Mouse (Mus musculus): ENCODE results near the gene Naa16. TPM values are rescaled to one million over a fixed set of nuclear protein-coding genes. Genes with fewer than 3 reads are reported as not detected.

Naa16 gene
- polyA plus RNA-seq, 1 experiment from 2014 or later = 33.0 TPM

DNA sequence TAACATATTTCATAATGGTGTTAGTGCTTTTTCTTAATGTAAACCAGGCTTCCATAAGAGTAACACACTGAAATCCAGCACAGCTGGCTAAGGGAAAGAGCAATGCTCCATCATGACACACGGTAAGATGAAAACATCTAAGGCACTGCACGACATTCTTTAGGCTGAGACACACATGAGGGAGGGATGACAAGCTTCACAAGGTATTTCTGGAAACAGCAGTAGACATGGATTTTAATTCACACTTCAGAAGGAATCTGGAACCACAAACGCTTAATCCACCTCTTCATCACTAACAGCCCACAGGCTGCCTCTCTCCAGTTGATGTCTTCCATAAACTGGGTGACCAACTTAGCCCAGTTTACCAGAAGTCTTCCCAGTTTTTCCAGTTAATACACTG is 44.2 kb downstream of the Naa16 start:
- peaks cover 14% of the 10 kb centered on the region for H3K36me3 ChIP-seq (ENCODE audit: control insufficient read depth, insufficient read depth, low read length)
- WGBS = 74% methylated on average over 3 of the region's 3 CpGs
- 0 out of 2 replicates have a peak, but pooled peaks cover 2% of the 10 kb centered on the region for H3K9me3 ChIP-seq (ENCODE audit: control insufficient read depth, low read length)
- H3K27me3 ChIP-seq (replicated peaks; ENCODE audit: control insufficient read depth, insufficient read depth, low read length) = no peaks in the 10 kb centered on the region
- H3K4me1 ChIP-seq (ENCODE audit: control insufficient read depth, insufficient read depth, low read length) = no peaks in the 10 kb centered on the region
- no peak overlapping the region for H3K9ac ChIP-seq (ENCODE audit: low read depth, low read length)
- H3K27ac ChIP-seq (ENCODE audit: low read length) = no peak overlapping the region
- no peak overlapping the region for H3K4me2 ChIP-seq (ENCODE audit: low read depth, low read length)
- H3K4me3 ChIP-seq (ENCODE audit: low read length) = no peak overlapping the region
- ATAC-seq = no peak

DNA sequence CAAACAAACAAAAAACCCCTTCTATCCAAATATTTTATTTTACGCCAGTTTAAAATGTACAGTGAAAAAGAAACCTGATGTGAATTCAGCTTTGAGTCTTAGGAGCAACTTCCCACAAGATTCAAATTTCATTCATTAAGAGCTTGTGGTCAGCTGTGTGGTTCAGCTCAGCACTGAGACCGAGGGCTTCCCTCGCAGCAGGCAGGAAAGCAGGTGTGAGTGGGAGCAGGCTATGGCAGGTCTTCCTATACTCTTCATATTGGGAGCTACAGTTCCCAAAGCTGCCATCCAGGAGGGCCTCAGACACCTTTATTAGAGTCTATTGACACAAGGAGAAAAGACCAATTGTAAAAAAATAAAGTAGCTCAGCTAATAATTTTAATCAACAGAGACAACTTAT is 55.0 kb downstream of the Naa16 start:
- no peak for ATAC-seq
- H3K9ac ChIP-seq (ENCODE audit: low read depth, low read length) = no peak overlapping the region
- 92% methylated on average over 3 of the region's 3 CpGs for WGBS
- H3K4me1 ChIP-seq (ENCODE audit: control insufficient read depth, insufficient read depth, low read length) = peaks cover 4% of the 10 kb centered on the region
- peaks cover 7% of the 10 kb centered on the region for H3K36me3 ChIP-seq (ENCODE audit: control insufficient read depth, insufficient read depth, low read length)
- no peaks in the 10 kb centered on the region for H3K9me3 ChIP-seq (ENCODE audit: control insufficient read depth, low read length)
- no peak overlapping the region for H3K27ac ChIP-seq (ENCODE audit: low read length)
- no peak overlapping the region for H3K4me3 ChIP-seq (ENCODE audit: low read length)
- no peak overlapping the region for H3K4me2 ChIP-seq (ENCODE audit: low read depth, low read length)
- no peaks in the 10 kb centered on the region for H3K27me3 ChIP-seq (replicated peaks; ENCODE audit: control insufficient read depth, insufficient read depth, low read length)

DNA sequence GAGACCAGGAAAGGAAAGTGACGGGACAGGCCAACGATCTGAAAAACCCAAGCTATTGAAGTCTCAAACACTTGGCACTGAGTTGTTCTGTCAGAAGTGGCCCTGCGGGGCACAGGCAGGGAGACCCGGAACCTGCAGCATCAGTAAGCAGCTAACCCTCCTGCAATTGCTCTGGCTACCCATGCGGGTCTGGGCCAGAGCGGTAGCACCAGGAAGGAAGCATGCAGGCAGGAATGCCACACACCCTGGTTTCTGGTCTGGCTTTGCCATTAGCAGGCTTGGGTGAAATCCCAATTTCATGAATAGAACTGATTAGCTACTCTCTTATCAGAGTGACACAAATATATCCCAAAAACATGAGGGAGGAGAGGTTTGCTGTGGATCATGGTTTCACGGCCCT is 58.6 kb downstream of the Naa16 start:
- ATAC-seq = no peak
- H3K27me3 ChIP-seq (replicated peaks; ENCODE audit: control insufficient read depth, insufficient read depth, low read length) = no peaks in the 10 kb centered on the region
- H3K27ac ChIP-seq (ENCODE audit: low read length) = no peak overlapping the region
- H3K9ac ChIP-seq (ENCODE audit: low read depth, low read length) = no peak overlapping the region
- H3K4me3 ChIP-seq (ENCODE audit: low read length) = no peak overlapping the region
- H3K4me1 ChIP-seq (ENCODE audit: control insufficient read depth, insufficient read depth, low read length) = peaks cover 4% of the 10 kb centered on the region
- WGBS = 79% methylated on average over 7 of the region's 7 CpGs
- no peak overlapping the region for H3K4me2 ChIP-seq (ENCODE audit: low read depth, low read length)
- peaks cover 4% of the 10 kb centered on the region for H3K36me3 ChIP-seq (ENCODE audit: control insufficient read depth, insufficient read depth, low read length)
- H3K9me3 ChIP-seq (ENCODE audit: control insufficient read depth, low read length) = no peaks in the 10 kb centered on the region

DNA sequence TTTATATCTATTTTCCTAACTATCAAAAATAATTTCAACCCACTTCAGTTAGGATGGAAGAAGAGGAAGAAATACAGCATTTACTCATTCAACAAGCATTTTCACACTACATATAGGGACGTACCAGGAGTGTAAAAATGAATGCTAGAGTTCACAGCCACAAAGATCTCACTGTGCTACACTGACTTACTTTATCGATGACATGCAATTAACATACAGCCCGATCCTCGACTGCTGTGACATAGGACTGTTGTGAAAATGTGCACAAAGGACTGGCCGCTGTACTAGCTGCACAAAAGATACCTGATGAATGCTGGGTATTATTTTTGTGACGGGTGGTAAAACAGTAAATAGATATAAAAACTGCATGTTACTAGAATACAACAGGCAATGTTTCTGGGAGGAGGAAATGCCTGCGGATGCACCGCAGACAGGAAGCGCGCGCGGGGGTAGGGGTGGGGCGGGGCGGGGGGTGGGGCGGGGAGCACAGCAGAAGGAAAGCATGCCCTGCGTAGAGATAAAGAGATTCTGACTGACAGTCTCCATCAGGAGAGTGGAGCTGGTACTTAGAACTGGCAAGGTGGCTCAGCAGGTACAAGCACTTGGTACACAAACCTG is 59.5 kb downstream of the Naa16 start:
- H3K36me3 ChIP-seq (ENCODE audit: control insufficient read depth, insufficient read depth, low read length) = peaks cover 4% of the 10 kb centered on the region; the same call in 1 of the 2 replicates
- WGBS = 38% methylated on average over 16 of the region's 16 CpGs
- H3K4me2 ChIP-seq (ENCODE audit: low read depth, low read length) = peak overlapping the region; percentile 1; the same call in 1 of the 2 replicates
- peak; percentile 73 for ATAC-seq
- H3K4me1 ChIP-seq (ENCODE audit: control insufficient read depth, insufficient read depth, low read length) = peaks cover 4% of the 10 kb centered on the region
- no peaks in the 10 kb centered on the region for H3K27me3 ChIP-seq (replicated peaks; ENCODE audit: control insufficient read depth, insufficient read depth, low read length)
- no peaks in the 10 kb centered on the region for H3K9me3 ChIP-seq (ENCODE audit: control insufficient read depth, low read length)
- H3K9ac ChIP-seq (ENCODE audit: low read depth, low read length) = no peak overlapping the region
- peak overlapping the region; percentile 11; the same call in 1 of the 2 replicates for H3K4me3 ChIP-seq (ENCODE audit: low read length)
- no peak overlapping the region for H3K27ac ChIP-seq (ENCODE audit: low read length)

DNA sequence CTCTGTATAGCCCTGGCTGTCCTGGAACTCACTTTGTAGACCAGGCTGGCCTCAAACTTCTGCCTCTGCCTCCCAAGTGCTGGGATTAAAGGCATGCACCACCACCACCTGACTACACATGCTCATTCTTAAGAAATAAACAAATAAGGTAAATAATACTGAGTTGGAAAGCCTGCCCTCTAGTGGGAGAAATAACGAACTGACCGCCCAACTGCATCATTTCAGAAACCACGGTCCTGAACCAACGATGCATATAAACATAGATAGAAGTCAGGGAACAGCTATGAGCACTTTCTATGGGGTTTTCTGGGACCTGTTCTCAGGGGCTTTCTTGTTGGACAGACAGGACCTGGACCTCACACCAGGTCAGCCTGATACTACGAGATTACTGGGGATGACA is 63.5 kb downstream of the Naa16 start:
- Histone ChIP-seq H3K9ac (ENCODE audit: low read depth, low read length) (no peak overlapping the region), H3K4me1 (ENCODE audit: control insufficient read depth, insufficient read depth, low read length) (peaks cover 4% of the 10 kb centered on the region), H3K36me3 (ENCODE audit: control insufficient read depth, insufficient read depth, low read length) (no peaks in the 10 kb centered on the region), H3K27ac (ENCODE audit: low read length) (no peak overlapping the region), H3K4me3 (ENCODE audit: low read length) (no peak overlapping the region), H3K4me2 (ENCODE audit: low read depth, low read length) (no peak overlapping the region), H3K9me3 (ENCODE audit: control insufficient read depth, low read length) (no peaks in the 10 kb centered on the region), H3K27me3 (replicated peaks; ENCODE audit: control insufficient read depth, insufficient read depth, low read length) (no peaks in the 10 kb centered on the region)
- ATAC-seq = no peak
- WGBS = 30% methylated on average over 5 of the region's 5 CpGs

DNA sequence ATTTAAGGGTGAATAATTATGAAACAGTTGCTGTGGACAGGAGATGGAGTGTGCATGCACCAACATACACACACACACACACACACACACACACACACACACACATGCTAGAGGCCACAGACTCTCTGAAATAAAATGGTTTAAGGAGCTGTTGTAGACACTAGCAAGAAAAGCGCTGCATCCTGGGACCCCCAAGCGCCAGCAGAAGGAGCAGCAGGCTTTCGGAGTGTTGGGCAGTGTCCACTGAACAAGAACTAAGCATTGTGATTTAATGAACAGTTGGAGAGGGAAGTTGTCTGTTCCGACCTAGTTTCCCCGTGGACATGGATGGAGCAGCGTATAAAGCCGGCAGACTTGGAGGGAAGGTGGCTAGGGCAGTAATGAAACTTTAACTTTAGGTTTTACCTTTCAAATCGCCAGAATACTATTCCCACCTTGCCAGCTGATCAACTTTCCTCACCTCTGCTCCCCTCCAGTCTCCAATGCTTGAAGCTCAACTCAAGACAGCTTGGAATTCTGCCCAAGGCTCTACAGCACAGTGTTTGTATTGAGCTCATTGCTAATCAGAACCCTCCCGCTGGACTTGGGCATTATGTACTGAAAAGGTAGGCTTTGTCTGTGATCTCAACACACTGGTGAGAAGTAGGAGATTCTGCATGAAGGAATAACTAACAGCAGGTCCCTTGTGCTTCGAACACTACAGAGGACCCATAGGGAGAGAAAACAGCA is 66.3 kb downstream of the Naa16 start:
- H3K27me3 ChIP-seq (replicated peaks; ENCODE audit: control insufficient read depth, insufficient read depth, low read length) = no peaks in the 10 kb centered on the region
- no peak overlapping the region for H3K4me2 ChIP-seq (ENCODE audit: low read depth, low read length)
- H3K9ac ChIP-seq (ENCODE audit: low read depth, low read length) = no peak overlapping the region
- no peak overlapping the region for H3K4me3 ChIP-seq (ENCODE audit: low read length)
- H3K9me3 ChIP-seq (ENCODE audit: control insufficient read depth, low read length) = no peaks in the 10 kb centered on the region
- 79% methylated on average over 10 of the region's 10 CpGs for WGBS
- ATAC-seq = no peak
- H3K4me1 ChIP-seq (ENCODE audit: control insufficient read depth, insufficient read depth, low read length) = no peaks in the 10 kb centered on the region
- no peak overlapping the region for H3K27ac ChIP-seq (ENCODE audit: low read length)
- no peaks in the 10 kb centered on the region for H3K36me3 ChIP-seq (ENCODE audit: control insufficient read depth, insufficient read depth, low read length)

DNA sequence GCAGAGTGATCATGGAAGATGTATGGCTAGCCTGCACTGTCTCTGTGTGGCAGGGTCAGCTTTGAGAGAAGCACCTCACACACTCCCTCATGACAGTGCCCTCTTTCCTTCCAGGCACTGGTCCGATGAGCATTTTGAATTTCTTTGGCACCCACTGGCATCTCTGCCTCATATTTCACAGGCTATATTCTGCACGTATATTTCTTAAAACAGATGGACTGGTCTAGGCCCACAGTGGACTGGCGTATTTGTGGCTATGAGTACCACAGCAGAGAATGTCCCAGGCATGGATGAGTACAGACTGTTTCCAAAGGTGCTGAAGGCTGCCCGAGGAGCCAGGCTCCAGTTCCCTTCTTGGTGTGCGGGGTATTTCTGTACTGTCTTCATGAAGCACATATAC is 68.7 kb downstream of the Naa16 start:
- Histone ChIP-seq H3K27ac (ENCODE audit: low read length) (no peak overlapping the region), H3K36me3 (ENCODE audit: control insufficient read depth, insufficient read depth, low read length) (no peaks in the 10 kb centered on the region), H3K9ac (ENCODE audit: low read depth, low read length) (no peak overlapping the region), H3K9me3 (ENCODE audit: control insufficient read depth, low read length) (no peaks in the 10 kb centered on the region), H3K4me2 (ENCODE audit: low read depth, low read length) (no peak overlapping the region), H3K4me1 (ENCODE audit: control insufficient read depth, insufficient read depth, low read length) (no peaks in the 10 kb centered on the region), H3K4me3 (ENCODE audit: low read length) (no peak overlapping the region), H3K27me3 (replicated peaks; ENCODE audit: control insufficient read depth, insufficient read depth, low read length) (no peaks in the 10 kb centered on the region)
- 87% methylated on average over 5 of the region's 5 CpGs for WGBS
- no peak for ATAC-seq

DNA sequence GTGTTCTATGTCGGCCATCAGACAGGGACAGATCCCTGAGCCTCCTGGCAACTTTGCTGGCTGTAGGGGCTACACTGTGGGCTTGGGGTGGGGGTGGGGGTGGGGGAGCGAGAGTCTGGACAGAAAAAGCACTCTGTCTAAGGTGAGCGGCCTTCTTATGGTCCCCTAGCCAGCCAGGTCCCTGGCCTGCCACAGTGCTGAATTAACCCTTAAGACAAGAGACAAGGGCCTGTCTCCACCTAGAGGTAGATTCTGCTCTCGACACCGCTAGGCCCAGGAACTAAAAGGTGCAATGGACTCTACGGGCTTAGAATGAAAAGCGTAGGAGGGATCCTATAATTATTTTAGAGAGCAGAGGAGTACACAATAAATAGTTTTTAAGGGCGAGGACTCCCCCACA is 69.4 kb downstream of the Naa16 start:
- Histone ChIP-seq H3K36me3 (ENCODE audit: control insufficient read depth, insufficient read depth, low read length) (no peaks in the 10 kb centered on the region), H3K27me3 (replicated peaks; ENCODE audit: control insufficient read depth, insufficient read depth, low read length) (no peaks in the 10 kb centered on the region), H3K9me3 (ENCODE audit: control insufficient read depth, low read length) (no peaks in the 10 kb centered on the region), H3K4me3 (ENCODE audit: low read length) (no peak overlapping the region), H3K4me1 (ENCODE audit: control insufficient read depth, insufficient read depth, low read length) (no peaks in the 10 kb centered on the region), H3K9ac (ENCODE audit: low read depth, low read length) (no peak overlapping the region), H3K4me2 (ENCODE audit: low read depth, low read length) (no peak overlapping the region), H3K27ac (ENCODE audit: low read length) (no peak overlapping the region)
- WGBS = 28% methylated on average over 8 of the region's 8 CpGs
- peak; percentile 77 for ATAC-seq

DNA sequence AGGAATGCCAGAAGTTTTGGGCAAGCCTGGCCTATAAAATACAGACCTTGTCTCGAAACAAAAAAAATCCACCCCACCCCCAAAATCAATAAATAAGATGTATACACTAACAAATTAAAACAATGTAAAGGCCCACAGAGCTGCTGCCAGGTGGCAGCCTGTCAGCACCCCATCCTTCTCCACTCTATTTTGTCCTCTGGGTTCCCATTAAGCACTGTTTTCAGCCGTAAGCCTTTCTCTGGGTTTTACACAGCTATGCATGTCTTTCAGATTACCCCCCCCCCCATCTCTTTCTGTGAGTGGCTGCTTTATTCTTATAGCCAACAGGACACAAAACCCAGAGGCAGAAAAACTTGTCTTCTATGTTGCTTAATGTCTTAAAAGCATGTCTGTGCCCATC is 73.0 kb downstream of the Naa16 start:
- 79% methylated on average over 2 of the region's 2 CpGs for WGBS

More for the DNA sequence above, 73.0 kb downstream of the Naa16 start:
- Histone ChIP-seq H3K4me1 (ENCODE audit: control insufficient read depth, insufficient read depth, low read length) (no peaks in the 10 kb centered on the region), H3K9me3 (ENCODE audit: control insufficient read depth, low read length) (no peaks in the 10 kb centered on the region), H3K27me3 (replicated peaks; ENCODE audit: control insufficient read depth, insufficient read depth, low read length) (no peaks in the 10 kb centered on the region), H3K27ac (ENCODE audit: low read length) (no peak overlapping the region), H3K4me2 (ENCODE audit: low read depth, low read length) (no peak overlapping the region), H3K36me3 (ENCODE audit: control insufficient read depth, insufficient read depth, low read length) (no peaks in the 10 kb centered on the region), H3K4me3 (ENCODE audit: low read length) (no peak overlapping the region), H3K9ac (ENCODE audit: low read depth, low read length) (no peak overlapping the region)
- ATAC-seq = no peak

Data from intestine, embryonic 16.5 days (tissue).